Mouse (Mus musculus) neural tube, embryonic 15.5 days (tissue): Measurements from ENCODE around the gene Siglecg. TPM values are rescaled to one million over a fixed set of nuclear protein-coding genes. Genes with fewer than 3 reads are reported as not detected.

Experiments
- ATAC-seq: fragments of 200-750 bp; cut with Nextera tagmentation; 2 replicates; pipeline ENCODE4 v1.8.0; 2017; ENCODE audit warnings: mild to moderate bottlenecking, moderate TSS enrichment, moderate library complexity; ENCODE audit not compliant: low FRiP score
- H3K27ac ChIP-seq: fragments of 300-500 bp; sonication (generic); replicated peaks from 2 replicates; pipeline ENCODE4 v1.5.1; 2015; ENCODE audit warnings: mild to moderate bottlenecking, inconsistent platforms
- H3K27me3 ChIP-seq: fragments of 300-500 bp; sonication (generic); replicated peaks from 2 replicates; pipeline ENCODE4 v1.6.1; 2015; ENCODE audit warnings: inconsistent platforms
- H3K36me3 ChIP-seq: fragments of 300-500 bp; sonication (generic); 2 replicates; pipeline ENCODE4 v1.6.1; 2015; ENCODE audit warnings: inconsistent platforms
- H3K4me1 ChIP-seq: fragments of 300-500 bp; sonication (generic); 2 replicates; pipeline ENCODE4 v1.6.1; 2015; ENCODE audit warnings: inconsistent platforms
- H3K4me2 ChIP-seq: fragments of 300-500 bp; sonication (generic); 2 replicates; pipeline ENCODE4 v1.6.1; 2015; ENCODE audit warnings: inconsistent platforms, mild to moderate bottlenecking, moderate library complexity
- H3K4me3 ChIP-seq: fragments of 300-500 bp; sonication (generic); replicated peaks from 2 replicates; pipeline ENCODE4 v1.5.1; 2015; ENCODE audit warnings: mild to moderate bottlenecking, inconsistent platforms
- H3K9ac ChIP-seq: fragments of 300-500 bp; sonication (generic); replicated peaks from 2 replicates; pipeline ENCODE4 v1.6.1; 2015; ENCODE audit warnings: mild to moderate bottlenecking, inconsistent platforms
- H3K9me3 ChIP-seq: fragments of 300-500 bp; sonication (generic); replicated peaks from 2 replicates; pipeline ENCODE4 v1.6.1; 2016; ENCODE audit warnings: inconsistent platforms
- WGBS: fragments of 180-500 bp; shearing (Covaris S2); methylation state at CpG from one replicate; pipeline ENCODE4 v1.1.7; 2015; ENCODE audit warnings: mixed read lengths; 5-methylcytosine and 5-hydroxymethylcytosine counted together
- polyA plus RNA-seq: library from polyadenylated mRNA; unstranded; fragments of >200 nt; fragmentation: Nextera tagmentation; extraction: Ambion mirVana; gene quantifications from 2 replicates; pipeline ENCODE4 v1.2.1, GENCODE M21; 2015

Siglecg gene
- polyA plus RNA-seq, 1 experiment from 2014 or later = 0.08 TPM

DNA sequence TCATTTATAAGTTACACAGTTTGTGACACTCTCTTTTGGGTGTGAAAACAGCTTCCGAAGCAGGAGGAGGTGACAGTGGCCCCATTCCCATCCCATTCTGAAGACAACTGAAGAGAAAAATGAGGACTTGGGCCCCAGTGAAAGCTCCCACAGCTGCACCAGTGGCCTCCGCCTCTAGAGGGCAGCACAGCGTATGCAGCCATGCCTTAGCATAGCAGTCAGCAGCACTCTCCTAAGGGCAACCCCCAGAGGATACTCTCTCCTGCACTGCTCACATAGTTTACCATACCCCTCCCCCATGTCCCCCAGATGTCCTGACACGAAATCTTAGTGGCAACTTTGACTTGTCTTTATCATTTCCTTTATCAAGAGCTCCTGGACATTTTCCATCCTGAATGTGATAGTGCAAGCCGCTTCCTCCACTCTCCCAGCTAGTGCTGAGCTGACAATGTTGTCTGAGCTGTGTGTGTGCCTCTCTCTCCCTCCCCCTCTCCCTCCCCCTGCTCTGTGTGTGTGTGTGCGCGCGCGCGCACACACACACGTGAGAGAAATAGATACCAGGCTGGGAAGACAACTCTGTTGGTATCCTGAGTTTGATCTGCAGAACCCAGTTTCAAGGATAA lies 15.1 kb downstream of the Siglecg start:
- H3K36me3 ChIP-seq = no peaks in the 10 kb centered on the region
- peak overlapping the region; percentile 47 for H3K4me2 ChIP-seq
- peaks cover 4% of the 10 kb centered on the region; the same call in 1 of the 2 replicates for H3K4me1 ChIP-seq
- no peaks in the 10 kb centered on the region for H3K9me3 ChIP-seq
- H3K27me3 ChIP-seq = no peaks in the 10 kb centered on the region
- WGBS = 12% methylated on average over 11 of the region's 11 CpGs
- ATAC-seq = peak; percentile 93
- H3K4me3 ChIP-seq = no peak overlapping the region
- no peak overlapping the region for H3K9ac ChIP-seq
- H3K27ac ChIP-seq = no peak overlapping the region

DNA sequence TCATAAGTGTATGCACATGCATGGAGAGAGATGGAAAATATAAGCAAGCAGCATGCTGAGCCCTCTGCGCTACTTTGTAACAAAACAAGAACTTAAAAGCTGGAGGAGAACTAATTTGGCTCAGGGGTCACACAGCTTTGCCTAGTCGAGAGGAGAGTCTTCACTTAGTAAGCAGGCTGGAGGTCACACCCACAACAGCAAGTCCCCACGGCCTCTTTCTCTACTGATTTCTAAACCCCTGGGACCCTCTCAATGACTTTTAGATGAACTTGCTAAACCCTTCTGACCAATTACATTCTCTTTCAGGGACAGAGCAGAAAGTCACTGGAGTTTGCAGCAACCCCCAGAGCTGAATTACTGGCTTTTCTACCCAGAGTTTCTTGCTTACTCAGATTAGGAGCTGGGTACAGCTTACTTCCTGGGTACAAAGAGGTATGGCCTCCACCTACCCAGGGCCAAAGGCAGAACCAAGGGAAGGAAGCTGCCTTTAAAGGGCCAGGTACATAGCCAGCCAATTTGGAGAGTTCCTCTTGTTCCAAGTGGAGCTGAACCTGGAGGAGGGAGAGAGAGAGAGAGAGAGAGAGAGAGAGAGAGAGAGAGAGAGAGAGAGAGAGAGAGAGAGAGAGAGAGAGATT lies 16.1 kb downstream of the Siglecg start:
- no peak overlapping the region for H3K27ac ChIP-seq
- H3K4me2 ChIP-seq = no peak overlapping the region
- H3K4me1 ChIP-seq = peaks cover 4% of the 10 kb centered on the region; the same call in 1 of the 2 replicates
- H3K36me3 ChIP-seq = no peaks in the 10 kb centered on the region
- ATAC-seq = no peak
- WGBS = 62% methylated on average over 3 of the region's 3 CpGs
- no peak overlapping the region for H3K9ac ChIP-seq
- H3K9me3 ChIP-seq = no peaks in the 10 kb centered on the region
- H3K4me3 ChIP-seq = no peak overlapping the region
- H3K27me3 ChIP-seq = no peaks in the 10 kb centered on the region

DNA sequence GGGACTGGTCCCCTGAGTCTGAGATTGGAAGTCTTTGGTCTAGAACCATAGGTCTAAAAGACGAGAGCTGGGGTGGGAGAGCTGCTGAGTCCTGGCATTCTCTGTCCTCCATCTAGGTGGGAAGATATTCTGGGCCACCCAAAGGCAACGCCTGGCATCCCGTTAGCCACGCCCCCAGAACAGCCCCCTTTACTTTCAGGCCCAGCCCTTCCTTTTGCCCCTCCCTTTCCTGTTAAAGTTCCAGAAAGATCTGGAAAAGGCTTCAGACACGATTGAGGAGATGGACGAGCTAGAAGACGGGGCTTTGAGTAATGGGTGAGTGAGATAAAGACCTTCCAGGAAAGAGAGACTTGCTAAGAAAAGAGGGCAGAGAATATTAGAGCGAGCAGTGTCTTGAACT lies 19.4 kb downstream of the Siglecg start, which contains the start of gene Lim2:
TSS of gene Lim2 (plus strand) at position 265 of the 400 bp plus-strand sequence.
- H3K27ac ChIP-seq = no peak within 1 kb of the TSS
- no peak for ATAC-seq
- no peaks in the 10 kb centered on the region for H3K9me3 ChIP-seq
- H3K4me1 ChIP-seq = peaks cover 4% of the 10 kb centered on the region; the same call in 1 of the 2 replicates
- no peaks in the 10 kb centered on the region for H3K27me3 ChIP-seq
- no peak within 1 kb of the TSS for H3K4me3 ChIP-seq
- H3K36me3 ChIP-seq = no peaks in the 10 kb centered on the region
- H3K4me2 ChIP-seq = no peak within 1 kb of the TSS
- no peak within 1 kb of the TSS for H3K9ac ChIP-seq
- WGBS = 89% methylated on average over 8 of the region's 8 CpGs

DNA sequence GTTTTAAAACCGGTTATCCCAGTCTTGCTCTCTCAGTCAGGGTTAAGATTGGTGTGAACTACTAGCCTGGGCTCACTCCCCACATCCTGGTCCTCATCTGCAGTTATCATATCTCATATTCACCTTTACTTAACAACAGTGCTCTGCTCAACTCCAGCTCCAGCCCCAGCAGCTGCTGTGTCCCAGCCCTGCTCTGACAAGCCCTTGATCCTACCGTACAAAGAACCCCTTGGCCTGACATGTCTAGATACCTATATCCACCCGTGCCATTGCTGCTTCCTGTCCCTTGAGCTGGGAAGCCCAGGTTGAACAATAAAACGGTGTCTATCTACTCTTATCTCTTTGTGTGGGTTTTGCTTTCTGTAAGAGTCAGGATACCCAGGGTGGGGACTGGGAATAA lies 21.5 kb downstream of the Siglecg start:
- H3K9ac ChIP-seq = no peak overlapping the region
- WGBS = 63% methylated on average over 4 of the region's 4 CpGs
- H3K9me3 ChIP-seq = no peaks in the 10 kb centered on the region
- no peak overlapping the region for H3K4me3 ChIP-seq
- H3K4me2 ChIP-seq = no peak overlapping the region
- no peak overlapping the region for H3K27ac ChIP-seq
- H3K36me3 ChIP-seq = no peaks in the 10 kb centered on the region
- H3K27me3 ChIP-seq = no peaks in the 10 kb centered on the region
- no peaks in the 10 kb centered on the region for H3K4me1 ChIP-seq
- ATAC-seq = no peak

DNA sequence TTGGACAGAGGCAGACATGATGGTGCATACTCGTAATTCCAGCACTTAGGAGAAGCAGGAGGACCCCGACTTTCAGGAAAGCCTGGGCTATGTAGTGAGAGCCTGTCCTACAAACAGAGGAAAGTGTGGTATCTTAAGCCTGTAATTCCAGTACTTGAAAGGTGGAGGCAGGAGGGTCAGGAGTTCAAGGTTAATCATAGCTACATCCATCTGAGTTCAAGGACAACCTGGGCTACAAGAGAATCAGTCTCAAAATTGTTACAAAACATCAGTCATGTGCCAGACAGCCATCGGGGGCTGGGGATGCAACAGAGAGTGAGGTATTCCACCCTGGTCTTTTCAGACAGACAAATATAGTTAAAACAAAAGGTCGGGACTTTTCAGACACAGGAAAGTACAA lies 24.9 kb downstream of the Siglecg start:
- H3K9me3 ChIP-seq = no peaks in the 10 kb centered on the region
- no peaks in the 10 kb centered on the region for H3K27me3 ChIP-seq
- H3K27ac ChIP-seq = no peak overlapping the region
- H3K4me2 ChIP-seq = no peak overlapping the region
- no peaks in the 10 kb centered on the region for H3K4me1 ChIP-seq
- no peaks in the 10 kb centered on the region for H3K36me3 ChIP-seq
- WGBS = 77% methylated on average over 4 of the region's 4 CpGs
- no peak overlapping the region for H3K9ac ChIP-seq
- H3K4me3 ChIP-seq = no peak overlapping the region
- no peak for ATAC-seq

DNA sequence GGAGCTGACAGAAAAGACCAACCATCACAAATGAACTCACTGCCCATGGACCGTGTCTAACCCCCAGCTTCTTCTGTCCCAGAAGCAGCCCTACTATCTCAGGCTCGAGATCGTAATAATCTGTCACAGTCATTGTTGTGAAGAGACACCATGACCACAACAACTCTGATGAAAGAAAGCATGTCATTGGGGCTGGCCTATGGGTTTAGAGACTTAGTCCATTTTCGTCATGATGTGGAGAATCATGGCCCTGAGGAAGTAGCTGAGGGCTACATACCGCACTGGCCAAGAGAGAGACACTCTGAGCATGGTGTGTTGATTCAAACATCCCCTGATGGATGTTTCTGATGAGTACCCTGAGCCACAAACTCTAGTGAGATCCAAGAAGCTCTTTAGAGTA lies 26.7 kb downstream of the Siglecg start:
- ATAC-seq = no peak
- no peak overlapping the region for H3K4me2 ChIP-seq
- H3K4me1 ChIP-seq = no peaks in the 10 kb centered on the region
- H3K4me3 ChIP-seq = no peak overlapping the region
- H3K36me3 ChIP-seq = no peaks in the 10 kb centered on the region
- no peaks in the 10 kb centered on the region for H3K27me3 ChIP-seq
- no peak overlapping the region for H3K9ac ChIP-seq
- 82% methylated on average over 5 of the region's 5 CpGs for WGBS
- H3K9me3 ChIP-seq = no peaks in the 10 kb centered on the region
- H3K27ac ChIP-seq = no peak overlapping the region

DNA sequence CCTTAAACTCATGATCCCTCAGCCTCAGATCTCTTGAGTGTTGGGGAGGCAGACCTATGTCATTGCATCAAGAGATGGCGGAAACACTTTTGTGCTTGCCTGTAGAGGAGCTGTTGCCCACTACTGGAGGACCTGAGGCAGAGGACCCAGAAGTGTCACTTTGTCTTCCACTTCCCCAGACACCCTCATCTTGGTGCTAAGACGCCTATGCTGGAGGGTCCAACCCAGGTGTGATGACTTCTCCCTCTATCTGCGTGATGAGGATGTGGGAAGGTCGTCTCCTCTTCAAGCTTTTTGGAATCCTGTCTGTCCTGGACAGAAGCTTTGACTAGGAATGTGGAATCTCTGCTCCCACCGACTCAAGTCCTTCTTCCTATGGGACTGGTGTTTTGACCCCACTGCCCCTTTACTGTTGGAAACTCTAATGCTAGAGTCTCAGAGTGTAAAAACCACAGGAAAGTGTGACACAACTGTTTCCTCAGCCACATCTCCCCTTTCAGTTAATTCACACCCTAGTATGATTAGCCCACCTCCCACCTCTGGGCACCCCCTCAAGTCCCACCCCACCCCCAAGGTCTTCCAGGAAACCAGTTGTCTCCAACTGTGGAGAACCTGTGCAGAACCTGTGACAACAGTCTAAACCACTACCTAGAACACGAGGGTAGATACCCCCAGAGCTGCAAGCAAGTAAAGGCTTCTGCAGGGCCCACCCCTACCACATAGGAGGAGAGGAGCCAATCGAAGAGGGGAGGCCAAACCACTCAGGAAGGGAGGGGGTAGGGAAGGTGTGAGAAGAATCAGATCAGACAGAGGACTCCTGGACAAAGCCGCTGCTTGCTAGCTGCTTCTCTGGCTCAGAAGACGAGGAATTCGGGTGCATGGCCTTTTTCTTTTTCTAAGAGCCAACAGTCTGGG lies 28.6 kb downstream of the Siglecg start, which contains the start of gene Nkg7:
TSS of gene Nkg7 (plus strand) at position 733 of the 915 bp plus-strand sequence.
- Histone ChIP-seq H3K36me3 (no peaks in the 10 kb centered on the region), H3K27me3 (no peaks in the 10 kb centered on the region), H3K9me3 (no peaks in the 10 kb centered on the region), H3K27ac (no peak within 1 kb of the TSS), H3K9ac (no peak within 1 kb of the TSS), H3K4me1 (no peaks in the 10 kb centered on the region), H3K4me2 (no peak within 1 kb of the TSS), H3K4me3 (no peak within 1 kb of the TSS)
- ATAC-seq = no peak
- 81% methylated on average over 10 of the region's 10 CpGs for WGBS

DNA sequence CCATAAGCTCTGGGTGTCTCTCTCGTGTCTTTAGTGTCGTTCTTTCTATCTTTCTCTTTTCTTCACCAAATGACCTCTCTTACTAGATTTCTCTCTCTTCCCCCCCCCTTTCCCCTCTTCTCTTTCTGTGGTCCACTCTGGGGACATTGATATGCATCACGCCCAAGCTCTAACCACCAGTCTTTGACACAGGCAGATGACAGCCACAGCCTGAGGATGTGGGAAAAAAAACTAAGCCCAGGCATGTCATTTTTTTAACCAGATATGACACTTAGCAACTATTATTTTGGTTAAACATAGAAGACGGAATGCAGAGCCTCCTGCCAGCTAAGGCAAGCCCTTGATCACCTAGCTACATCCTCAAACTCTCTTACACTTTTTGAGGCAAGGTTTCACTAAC lies 30.6 kb downstream of the Siglecg start:
- Histone ChIP-seq H3K27ac (no peak overlapping the region), H3K4me3 (no peak overlapping the region), H3K9me3 (no peaks in the 10 kb centered on the region), H3K4me1 (peaks cover 14% of the 10 kb centered on the region), H3K36me3 (no peaks in the 10 kb centered on the region), H3K4me2 (no peak overlapping the region), H3K9ac (no peak overlapping the region), H3K27me3 (no peaks in the 10 kb centered on the region)
- WGBS = 83% methylated on average over 4 of the region's 4 CpGs
- no peak for ATAC-seq

DNA sequence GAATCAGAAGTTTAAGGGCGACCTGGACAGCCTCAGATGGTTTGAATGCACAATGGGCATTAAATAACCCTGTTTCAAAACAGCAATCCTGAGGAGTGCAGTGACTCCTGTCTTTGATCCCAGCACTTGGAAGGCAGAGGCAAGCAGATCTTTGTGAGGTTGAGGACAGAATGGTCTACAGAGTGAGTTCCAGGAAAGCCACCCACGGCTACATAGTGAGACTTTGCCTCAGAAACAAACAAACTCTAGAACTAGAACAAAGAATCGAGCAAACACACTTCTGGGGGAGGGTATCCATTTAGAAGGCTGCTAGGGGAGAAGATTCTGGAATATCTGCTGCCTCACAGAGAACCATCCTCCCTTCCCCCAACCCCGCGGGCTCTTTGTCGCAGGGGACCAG lies 32.5 kb downstream of the Siglecg start, which contains the start of gene Cldnd2:
TSS of gene Cldnd2 (plus strand) at position 301 of the 400 bp plus-strand sequence.
- Histone ChIP-seq H3K4me2 (no peak within 1 kb of the TSS), H3K4me1 (peaks cover 26% of the 10 kb centered on the region), H3K36me3 (no peaks in the 10 kb centered on the region), H3K27me3 (no peaks in the 10 kb centered on the region), H3K9ac (no peak within 1 kb of the TSS), H3K4me3 (no peak within 1 kb of the TSS), H3K9me3 (no peaks in the 10 kb centered on the region), H3K27ac (no peak within 1 kb of the TSS)
- no peak for ATAC-seq
- 81% methylated on average over 6 of the region's 6 CpGs for WGBS

DNA sequence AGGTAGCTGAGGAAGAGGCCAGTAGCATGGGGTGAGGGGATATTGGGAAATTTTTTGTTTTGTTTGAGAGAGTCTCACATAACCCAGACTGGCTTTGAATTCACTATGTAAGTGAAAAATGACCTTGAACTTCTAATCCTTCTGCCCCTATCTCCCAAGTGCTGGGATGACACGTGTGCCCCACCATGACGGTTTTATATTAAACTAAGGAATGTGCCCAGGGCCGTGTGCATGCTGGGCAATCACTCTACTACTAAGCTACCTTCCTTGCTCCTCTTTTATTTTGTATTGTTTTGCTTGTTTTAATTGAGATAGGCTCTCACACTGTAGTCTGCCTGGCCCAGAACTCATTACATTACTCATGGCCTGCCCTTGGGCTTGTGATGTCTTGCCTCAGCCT lies 33.1 kb downstream of the Siglecg start:
- H3K27ac ChIP-seq = no peak overlapping the region
- H3K4me3 ChIP-seq = no peak overlapping the region
- WGBS = 85% methylated on average over 3 of the region's 3 CpGs
- H3K4me2 ChIP-seq = no peak overlapping the region
- no peaks in the 10 kb centered on the region for H3K36me3 ChIP-seq
- H3K9ac ChIP-seq = no peak overlapping the region
- H3K4me1 ChIP-seq = peaks cover 28% of the 10 kb centered on the region
- no peaks in the 10 kb centered on the region for H3K9me3 ChIP-seq
- no peaks in the 10 kb centered on the region for H3K27me3 ChIP-seq
- no peak for ATAC-seq

DNA sequence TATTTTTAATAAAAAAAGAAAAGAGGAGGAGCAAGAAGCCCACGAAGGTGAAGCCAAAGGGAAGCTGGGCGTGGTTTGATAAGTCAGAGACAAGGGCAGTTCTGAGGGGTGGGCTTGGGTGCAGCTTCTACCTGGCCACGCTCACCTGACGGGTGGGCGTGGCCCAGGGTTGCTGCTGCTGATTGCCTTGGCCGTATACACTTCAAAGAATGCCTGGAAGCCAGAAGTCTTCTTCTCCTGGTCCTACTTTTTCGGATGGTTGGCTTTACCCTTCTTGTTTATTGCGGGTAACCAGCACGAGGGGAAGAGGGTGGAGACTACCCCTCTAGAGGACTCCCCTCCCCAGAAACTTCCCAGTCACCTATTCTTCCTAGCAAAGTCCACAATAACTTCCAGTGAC lies 34.7 kb downstream of the Siglecg start:
- peak overlapping the region; percentile 67 for H3K9ac ChIP-seq
- H3K27me3 ChIP-seq = no peaks in the 10 kb centered on the region
- H3K27ac ChIP-seq = peak overlapping the region; percentile 93
- H3K4me3 ChIP-seq = peak overlapping the region; percentile 52
- no peaks in the 10 kb centered on the region for H3K9me3 ChIP-seq
- ATAC-seq = peak; percentile 3; the same call in 1 of the 2 replicates
- peaks cover 30% of the 10 kb centered on the region for H3K4me1 ChIP-seq
- peak overlapping the region; percentile 77 for H3K4me2 ChIP-seq
- no peaks in the 10 kb centered on the region for H3K36me3 ChIP-seq
- 13% methylated on average over 9 of the region's 9 CpGs for WGBS
